ENCODE assay signal across 8 mouse cellular contexts in the genomic region with DNA sequence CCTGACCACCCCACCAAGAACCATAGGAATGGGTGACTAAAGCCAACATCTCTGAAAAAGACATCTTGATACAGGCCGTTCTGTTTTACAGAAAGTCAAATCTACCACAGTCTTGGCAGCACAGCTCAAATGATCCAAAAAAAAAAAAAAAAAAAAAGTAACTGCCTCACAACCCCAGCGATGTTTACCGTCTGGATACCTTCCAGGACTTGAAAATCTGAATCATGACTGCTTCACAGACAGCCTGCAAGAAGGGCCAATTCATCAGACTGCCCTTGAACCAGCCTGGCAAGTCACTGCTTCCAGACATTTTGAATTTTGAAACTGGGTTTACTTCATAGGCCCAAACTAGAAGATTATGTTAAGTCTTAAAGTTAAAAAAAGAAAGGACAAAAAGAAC. TPM values are rescaled to one million over a fixed set of nuclear protein-coding genes. Genes with fewer than 3 reads are reported as not detected.
DNase-seq lines count a peak whose midpoint lies in the region; ATAC-seq and TF ChIP-seq lines count a peak whose summit lies in the region.

No protein-coding gene starts in this region.

- H3K9me3 ChIP-seq in neural tube, embryonic 13.5 days = no peaks in the 10 kb centered on the region
- H3K9me3 ChIP-seq in limb, embryonic 14.5 days (ENCODE audit: control insufficient read depth, low read length) = no peaks in the 10 kb centered on the region
- H3K9me3 ChIP-seq in stomach, embryonic 16.5 days (replicated peaks; ENCODE audit: control insufficient read depth, low read length) = no peaks in the 10 kb centered on the region

- no peak for ATAC-seq in neural tube, embryonic 13.5 days (ENCODE audit: low read depth)
- ATAC-seq in limb, embryonic 14.5 days (ENCODE audit: low FRiP score, low read depth) = peak; percentile 13; the same call in 1 of the 2 replicates
- peak; percentile 45; the same call in 1 of the 2 replicates for ATAC-seq in stomach, embryonic 16.5 days (ENCODE audit: insufficient read depth, low FRiP score)

- peak overlapping the region; percentile 68 for H3K27ac ChIP-seq in neural tube, embryonic 13.5 days (replicated peaks)
- peak overlapping the region; percentile 87 for H3K27ac ChIP-seq in limb, embryonic 14.5 days (replicated peaks; ENCODE audit: low read depth, low read length)
- H3K27ac ChIP-seq in stomach, embryonic 16.5 days (ENCODE audit: low read length) = peak overlapping the region; percentile 93

- DNase-seq in adrenal gland, adult 8-10 months = peak; percentile 77
- no peak for DNase-seq in adrenal gland, adult 18-20 months (ENCODE audit: low spot score in 2 of 2)
- no peak for DNase-seq in neural tube, embryonic 10.5 days (ENCODE audit: extremely low spot score, low spot score)
- peak; percentile 73 for DNase-seq in limb, embryonic 14.5 days (ENCODE audit: low spot score)
- DNase-seq in gastrocnemius, adult 18-20 months (ENCODE audit: low spot score) = no peak
- DNase-seq in right cerebral cortex, postnatal 14 days = no peak

- no peaks in the 10 kb centered on the region; the same call in 1 of the 2 replicates for H3K36me3 ChIP-seq in neural tube, embryonic 13.5 days
- peaks cover 15% of the 10 kb centered on the region for H3K36me3 ChIP-seq in limb, embryonic 14.5 days (ENCODE audit: control insufficient read depth, insufficient read depth, low read length)
- 0 out of 2 replicates have a peak, but pooled peaks cover 1% of the 10 kb centered on the region for H3K36me3 ChIP-seq in stomach, embryonic 16.5 days (ENCODE audit: control insufficient read depth, insufficient read depth, low read length)

- no peaks in the 10 kb centered on the region for H3K27me3 ChIP-seq in neural tube, embryonic 13.5 days
- no peaks in the 10 kb centered on the region for H3K27me3 ChIP-seq in limb, embryonic 14.5 days (ENCODE audit: control insufficient read depth, insufficient read depth, low read length)
- no peaks in the 10 kb centered on the region for H3K27me3 ChIP-seq in stomach, embryonic 16.5 days (ENCODE audit: control insufficient read depth, insufficient read depth, low read length)

- 29% methylated on average over 3 of the region's 3 CpGs for WGBS in neural tube, embryonic 13.5 days
- WGBS in limb, embryonic 14.5 days = 7% methylated on average over 3 of the region's 3 CpGs
- 6% methylated on average over 3 of the region's 3 CpGs for WGBS in stomach, embryonic 16.5 days

- no peak for TF ChIP-seq POLR2A in limb, embryonic 14.5 days (IDR thresholded peaks at IDR 0.05; ENCODE audit: borderline replicate concordance, extremely low read depth, insufficient read depth, insufficient read length)

- H3K4me1 ChIP-seq in neural tube, embryonic 13.5 days (replicated peaks) = peaks cover 64% of the 10 kb centered on the region
- H3K4me1 ChIP-seq in limb, embryonic 14.5 days (ENCODE audit: control insufficient read depth, insufficient read depth, low read length) = peaks cover 76% of the 10 kb centered on the region
- peaks cover 78% of the 10 kb centered on the region for H3K4me1 ChIP-seq in stomach, embryonic 16.5 days (ENCODE audit: control insufficient read depth, insufficient read depth, low read length)

- 0 out of 2 replicates have a peak overlapping the region, but pooled peaks have one; percentile 1 for H3K4me2 ChIP-seq in neural tube, embryonic 13.5 days
- H3K4me2 ChIP-seq in limb, embryonic 14.5 days (replicated peaks; ENCODE audit: low read depth, low read length, severe bottlenecking) = 0 out of 2 replicates have a peak overlapping the region, but pooled peaks have one; percentile 0
- no peak overlapping the region; the same call in 1 of the 2 replicates for H3K4me2 ChIP-seq in stomach, embryonic 16.5 days (ENCODE audit: low read depth, low read length)

- no peak overlapping the region for H3K9ac ChIP-seq in neural tube, embryonic 13.5 days
- peak overlapping the region; percentile 18; the same call in 1 of the 2 replicates for H3K9ac ChIP-seq in limb, embryonic 14.5 days (ENCODE audit: low read depth, low read length, severe bottlenecking)
- H3K9ac ChIP-seq in stomach, embryonic 16.5 days (ENCODE audit: low read length) = peak overlapping the region; percentile 53; the same call in 1 of the 2 replicates

- no peak overlapping the region for H3K4me3 ChIP-seq in neural tube, embryonic 13.5 days
- H3K4me3 ChIP-seq in limb, embryonic 14.5 days (replicated peaks; ENCODE audit: low read length) = no peak overlapping the region
- H3K4me3 ChIP-seq in stomach, embryonic 16.5 days (replicated peaks; ENCODE audit: low read length) = no peak overlapping the region

RNA-seq across cellular contexts. Expression of a gene that starts 9.4 kb away (rescaled TPM):
- total RNA-seq in adrenal gland, adult 8-10 months (2022) = 100 to 1,000 TPM; 184 to 285 (median 233) TPM
- 100 to 1,000 TPM; 197 to 233 TPM for total RNA-seq in adrenal gland, adult 18-20 months (2021)
- polyA plus RNA-seq in neural tube, embryonic 13.5 days (2015; fragmentation: Nextera tagmentation; extraction: Ambion mirVana) = 142 and 147 TPM in 2 replicates
- 268 and 299 TPM in 2 replicates for polyA plus RNA-seq in limb, embryonic 14.5 days (2012; rRNA removed)
- 295 and 304 TPM in 2 replicates for polyA plus RNA-seq in limb, embryonic 14.5 days (2014; fragmentation: Nextera tagmentation; extraction: Ambion mirVana)
- polyA plus RNA-seq in stomach, embryonic 16.5 days (2015; fragmentation: Nextera tagmentation; extraction: Ambion mirVana) = 413 and 449 TPM in 2 replicates
- total RNA-seq in gastrocnemius, adult 18-20 months (2021) = 10 to 100 TPM; 29.6 to 46.1 TPM

RNA-seq across cellular contexts. Expression of a gene that starts 28.9 kb away (rescaled TPM):
- 100 to 1,000 TPM; 232 to 255 (median 240) TPM for total RNA-seq in adrenal gland, adult 8-10 months (2022)
- total RNA-seq in adrenal gland, adult 18-20 months (2021) = 100 to 1,000 TPM; 227 to 253 TPM
- polyA plus RNA-seq in neural tube, embryonic 13.5 days (2015; fragmentation: Nextera tagmentation; extraction: Ambion mirVana) = 352 and 359 TPM in 2 replicates
- polyA plus RNA-seq in limb, embryonic 14.5 days (2012; rRNA removed) = 473 and 518 TPM in 2 replicates
- polyA plus RNA-seq in limb, embryonic 14.5 days (2014; fragmentation: Nextera tagmentation; extraction: Ambion mirVana) = 450 TPM in 2 replicates
- 339 and 345 TPM in 2 replicates for polyA plus RNA-seq in stomach, embryonic 16.5 days (2015; fragmentation: Nextera tagmentation; extraction: Ambion mirVana)
- 100 to 1,000 TPM; 128 TPM for total RNA-seq in gastrocnemius, adult 18-20 months (2021)

RNA-seq across cellular contexts. Expression of a gene that starts 29.1 kb away (rescaled TPM):
- 1 to 10 TPM; 1.4 to 3.9 (median 1.8) TPM for total RNA-seq in adrenal gland, adult 8-10 months (2022)
- total RNA-seq in adrenal gland, adult 18-20 months (2021) = 1 to 10 TPM in 1 of 2 experiments, under 1 TPM in 1; 0.96 to 2.4 TPM
- 4.1 and 5.3 TPM in 2 replicates for polyA plus RNA-seq in neural tube, embryonic 13.5 days (2015; fragmentation: Nextera tagmentation; extraction: Ambion mirVana)
- 9.3 and 9.5 TPM in 2 replicates for polyA plus RNA-seq in limb, embryonic 14.5 days (2012; rRNA removed)
- 6.4 and 7.0 TPM in 2 replicates for polyA plus RNA-seq in limb, embryonic 14.5 days (2014; fragmentation: Nextera tagmentation; extraction: Ambion mirVana)
- 7.9 and 8.4 TPM in 2 replicates for polyA plus RNA-seq in stomach, embryonic 16.5 days (2015; fragmentation: Nextera tagmentation; extraction: Ambion mirVana)
- under 1 TPM; 0.24 to 0.59 TPM for total RNA-seq in gastrocnemius, adult 18-20 months (2021)

Comparison
In these comparisons a context has a peak if more than half of its experiments do, and no peak if none do; other contexts are left out.
1. DNase-seq: peak in adrenal gland, adult 8-10 months (single experiment) and limb, embryonic 14.5 days (single experiment); none in adrenal gland, adult 18-20 months (0 of 2), neural tube, embryonic 10.5 days (single experiment), gastrocnemius, adult 18-20 months (single experiment) and right cerebral cortex, postnatal 14 days (single experiment).
2. Peak in every context shown above with its lines, with median percentiles within 50 percentile points of each other: H3K27ac ChIP-seq.